Mouse (Mus musculus) liver, embryonic 15.5 days (tissue): Measurements from ENCODE around the gene Gm49425. TPM values are rescaled to one million over a fixed set of nuclear protein-coding genes. Genes with fewer than 3 reads are reported as not detected.

Source experiments
- ATAC-seq: fragments of 200-750 bp; cut with Nextera tagmentation; 2 replicates; pipeline ENCODE4 v1.8.0; 2017; ENCODE audit warnings: moderate number of reproducible peaks, mild to moderate bottlenecking, moderate library complexity; ENCODE audit not compliant: insufficient read depth
- H3K27ac ChIP-seq: fragments of 300-500 bp; sonication (generic); replicated peaks from 2 replicates; pipeline ENCODE4 v1.5.1; 2015; ENCODE audit warnings: mild to moderate bottlenecking, inconsistent platforms
- H3K27me3 ChIP-seq: fragments of 300-500 bp; sonication (generic); 2 replicates; pipeline ENCODE4 v1.6.1; 2015; ENCODE audit warnings: mild to moderate bottlenecking, inconsistent platforms
- H3K36me3 ChIP-seq: fragments of 300-500 bp; sonication (generic); replicated peaks from 2 replicates; pipeline ENCODE4 v1.6.1; 2015; ENCODE audit warnings: moderate library complexity, mild to moderate bottlenecking, inconsistent platforms
- H3K4me1 ChIP-seq: fragments of 300-500 bp; sonication (generic); replicated peaks from 2 replicates; pipeline ENCODE4 v1.6.1; 2015; ENCODE audit warnings: inconsistent platforms
- H3K4me2 ChIP-seq: fragments of 300-500 bp; sonication (generic); 2 replicates; pipeline ENCODE4 v1.6.1; 2015; ENCODE audit warnings: moderate library complexity, mild to moderate bottlenecking, inconsistent platforms
- H3K4me3 ChIP-seq: fragments of 300-500 bp; sonication (generic); replicated peaks from 2 replicates; pipeline ENCODE4 v1.5.1; 2015; ENCODE audit warnings: mild to moderate bottlenecking, inconsistent platforms
- H3K9ac ChIP-seq: fragments of 300-500 bp; sonication (generic); 2 replicates; pipeline ENCODE4 v1.6.1; 2015; ENCODE audit warnings: moderate library complexity, mild to moderate bottlenecking, inconsistent platforms
- H3K9me3 ChIP-seq: fragments of 300-500 bp; sonication (generic); replicated peaks from 2 replicates; pipeline ENCODE4 v1.6.1; 2016; ENCODE audit warnings: inconsistent platforms
- WGBS: fragments of 180-500 bp; shearing (Covaris S2); methylation state at CpG from one replicate; pipeline ENCODE4 v1.1.7; 2015; ENCODE audit warnings: mixed read lengths; ENCODE audit not compliant: insufficient replicate concordance; 5-methylcytosine and 5-hydroxymethylcytosine counted together
- microRNA-seq: library from miRNA; unstranded; fragments of <30 nt; microRNA quantifications from one replicate; pipeline ENCODE4, GENCODE M21; 2016
- polyA plus RNA-seq: library from polyadenylated mRNA; unstranded; fragments of >200 nt; fragmentation: Nextera tagmentation; extraction: Ambion mirVana; gene quantifications from 2 replicates; pipeline ENCODE4 v1.2.1, GENCODE M21; 2015

Gene Gm49425
- polyA plus RNA-seq, 1 experiment from 2014 or later: not detected

GRCm38 (mm10) chr15:101485911-101486635 is 31.0 kb downstream of the Gm49425 start:
- H3K9ac ChIP-seq: no peak overlapping the region
- 42% methylated on average over 11 of the region's 11 CpGs for WGBS
- no peak overlapping the region for H3K27ac ChIP-seq
- H3K4me2 ChIP-seq: no peak overlapping the region
- no peak overlapping the region for H3K4me3 ChIP-seq
- ATAC-seq: no peak
- H3K36me3 ChIP-seq: no peaks in the 10 kb centered on the region
- 0 out of 2 replicates have a peak, but pooled peaks cover 2% of the 10 kb centered on the region for H3K4me1 ChIP-seq
- H3K9me3 ChIP-seq: no peaks in the 10 kb centered on the region
- H3K27me3 ChIP-seq: no peaks in the 10 kb centered on the region

- Histone ChIP-seq H3K27me3 (no peaks in the 10 kb centered on the region), H3K4me2 (no peak overlapping the region), H3K9me3 (no peaks in the 10 kb centered on the region), H3K4me1 (0 out of 2 replicates have a peak, but pooled peaks cover 2% of the 10 kb centered on the region), H3K9ac (no peak overlapping the region), H3K4me3 (no peak overlapping the region), H3K27ac (no peak overlapping the region), H3K36me3 (no peaks in the 10 kb centered on the region)
- 40% methylated on average over 1 of the region's 1 CpGs for WGBS
- ATAC-seq: no peak
Observed at GRCm38 (mm10) chr15:101484939-101485338, 32.1 kb downstream of the Gm49425 start.

GRCm38 (mm10) chr15:101483646-101484045 is 33.4 kb downstream of the Gm49425 start:
- 0 out of 2 replicates have a peak, but pooled peaks cover 2% of the 10 kb centered on the region for H3K4me1 ChIP-seq
- H3K36me3 ChIP-seq: no peaks in the 10 kb centered on the region
- ATAC-seq: no peak
- H3K9me3 ChIP-seq: no peaks in the 10 kb centered on the region
- H3K9ac ChIP-seq: no peak overlapping the region
- WGBS: 50% methylated on average over 1 of the region's 1 CpGs
- no peak overlapping the region for H3K4me3 ChIP-seq
- peaks cover 12% of the 10 kb centered on the region; the same call in 1 of the 2 replicates for H3K27me3 ChIP-seq
- no peak overlapping the region for H3K27ac ChIP-seq
- no peak overlapping the region for H3K4me2 ChIP-seq

- Histone ChIP-seq H3K9me3 (no peaks in the 10 kb centered on the region), H3K4me3 (no peak overlapping the region), H3K4me2 (no peak overlapping the region), H3K27ac (no peak overlapping the region), H3K9ac (no peak overlapping the region), H3K4me1 (0 out of 2 replicates have a peak, but pooled peaks cover 2% of the 10 kb centered on the region), H3K36me3 (no peaks in the 10 kb centered on the region), H3K27me3 (peaks cover 19% of the 10 kb centered on the region; the same call in 1 of the 2 replicates)
- 21% methylated on average over 4 of the region's 4 CpGs for WGBS
- ATAC-seq: no peak
Observed at GRCm38 (mm10) chr15:101482056-101482455, 35.0 kb downstream of the Gm49425 start.

- Histone ChIP-seq H3K4me2 (0 out of 2 replicates have a peak overlapping the region, but pooled peaks have one; percentile 15), H3K9me3 (no peaks in the 10 kb centered on the region), H3K27me3 (peaks cover 19% of the 10 kb centered on the region; the same call in 1 of the 2 replicates), H3K36me3 (no peaks in the 10 kb centered on the region), H3K4me3 (no peak overlapping the region), H3K4me1 (no peaks in the 10 kb centered on the region), H3K27ac (no peak overlapping the region), H3K9ac (no peak overlapping the region)
- no peak for ATAC-seq
- 32% methylated on average over 11 of the region's 11 CpGs for WGBS
Observed at GRCm38 (mm10) chr15:101479666-101480060, 37.4 kb downstream of the Gm49425 start.

GRCm38 (mm10) chr15:101479007-101479665 is 37.9 kb downstream of the Gm49425 start:
- 8% methylated on average over 31 of the region's 31 CpGs for WGBS
- Histone ChIP-seq H3K36me3 (no peaks in the 10 kb centered on the region), H3K27me3 (peaks cover 19% of the 10 kb centered on the region; the same call in 1 of the 2 replicates), H3K4me3 (0 out of 2 replicates have a peak overlapping the region, but pooled peaks have one; percentile 10), H3K9ac (no peak overlapping the region), H3K4me1 (no peaks in the 10 kb centered on the region), H3K9me3 (no peaks in the 10 kb centered on the region), H3K27ac (no peak overlapping the region), H3K4me2 (peak overlapping the region; percentile 15)
- no peak for ATAC-seq

- no peak within 1 kb of the TSS for H3K27ac ChIP-seq
- no peak within 1 kb of the TSS for H3K9ac ChIP-seq
- no peak within 1 kb of the TSS for H3K4me3 ChIP-seq
- 16% methylated on average over 10 of the region's 10 CpGs for WGBS
- no peak within 1 kb of the TSS for H3K4me2 ChIP-seq
- ATAC-seq: no peak
- H3K27me3 ChIP-seq: 0 out of 2 replicates have a peak, but pooled peaks cover 4% of the 10 kb centered on the region
- H3K9me3 ChIP-seq: no peaks in the 10 kb centered on the region
- no peaks in the 10 kb centered on the region for H3K36me3 ChIP-seq
- H3K4me1 ChIP-seq: no peaks in the 10 kb centered on the region
Observed at GRCm38 (mm10) chr15:101472952-101473528, 44.0 kb downstream of the Gm49425 start, which contains the start of gene Krt86. Gene Krt86 (plus strand): TSS chr15:101473478.

GRCm38 (mm10) chr15:101469093-101469492 is 48.0 kb downstream of the Gm49425 start:
- H3K36me3 ChIP-seq: no peaks in the 10 kb centered on the region
- H3K27ac ChIP-seq: no peak overlapping the region
- ATAC-seq: no peak
- no peaks in the 10 kb centered on the region for H3K27me3 ChIP-seq
- H3K9ac ChIP-seq: no peak overlapping the region
- WGBS: 29% methylated on average over 4 of the region's 4 CpGs
- H3K4me1 ChIP-seq: no peaks in the 10 kb centered on the region
- H3K4me3 ChIP-seq: no peak overlapping the region
- no peak overlapping the region for H3K4me2 ChIP-seq
- H3K9me3 ChIP-seq: no peaks in the 10 kb centered on the region

Small RNAs within 50 kb of the gene (microRNA-seq; reads per million reads assigned to microRNA genes)
- gene Gm44393: not detected

Other genes with a start within 250 kb of the Gm49425 start
- 25.5 and 27.3 TPM in 2 replicates for gene Atg101, start 233.0 kb downstream of the Gm49425 start, polyA plus RNA-seq
- gene 6030408B16Rik, start 224.0 kb downstream of the Gm49425 start, polyA plus RNA-seq: 0.30 and 0.81 TPM in 2 replicates
- 0.43 and 0.44 TPM in 2 replicates for gene Krt80, start 147.1 kb downstream of the Gm49425 start, polyA plus RNA-seq
- gene Krt7, start 106.2 kb downstream of the Gm49425 start, polyA plus RNA-seq: 1.7 TPM in 2 replicates
- not detected in 2 replicates for gene Krt87, start 78.5 kb downstream of the Gm49425 start, polyA plus RNA-seq
- gene Krt88, start 69.5 kb downstream of the Gm49425 start, polyA plus RNA-seq: not detected in 2 replicates
- gene Krt81, start 53.5 kb downstream of the Gm49425 start, polyA plus RNA-seq: not detected in 2 replicates
- gene Krt86, start 43.8 kb downstream of the Gm49425 start, polyA plus RNA-seq: not detected in 2 replicates
- 0.32 and 0.51 TPM in 2 replicates for gene Krt83, start 25.7 kb downstream of the Gm49425 start, polyA plus RNA-seq
- gene Krt84, start 15.6 kb upstream of the Gm49425 start, polyA plus RNA-seq: 0.05 TPM in 1 of 2 replicates, not detected in the other
- gene Krt82, start 33.4 kb upstream of the Gm49425 start, polyA plus RNA-seq: not detected in 2 replicates
- gene Krt90, start 45.7 kb upstream of the Gm49425 start, polyA plus RNA-seq: not detected in 2 replicates
- not detected in 2 replicates for gene Krt75, start 56.6 kb upstream of the Gm49425 start, polyA plus RNA-seq
- gene Gm5414, start 110.9 kb upstream of the Gm49425 start, polyA plus RNA-seq: not detected in 2 replicates
- gene Gm5478, start 130.1 kb upstream of the Gm49425 start, polyA plus RNA-seq: not detected in 2 replicates
- gene Krt6b, start 163.0 kb upstream of the Gm49425 start, polyA plus RNA-seq: not detected in 2 replicates
- gene Krt6a, start 177.0 kb upstream of the Gm49425 start, polyA plus RNA-seq: 0.05 and 0.17 TPM in 2 replicates
- 0.14 and 0.53 TPM in 2 replicates for gene Krt5, start 195.6 kb upstream of the Gm49425 start, polyA plus RNA-seq
- gene Krt71, start 225.8 kb upstream of the Gm49425 start, polyA plus RNA-seq: not detected in 2 replicates